Mouse (Mus musculus): Measurements from ENCODE around the gene Otop1. TPM values are rescaled to one million over a fixed set of nuclear protein-coding genes. Genes with fewer than 3 reads are reported as not detected.
A peak's percentile ranks its signal among the peaks of the same experiment; 100 is the strongest.

The Otop1 gene
- polyA plus RNA-seq, 1 experiment: 0.05 TPM

DNA sequence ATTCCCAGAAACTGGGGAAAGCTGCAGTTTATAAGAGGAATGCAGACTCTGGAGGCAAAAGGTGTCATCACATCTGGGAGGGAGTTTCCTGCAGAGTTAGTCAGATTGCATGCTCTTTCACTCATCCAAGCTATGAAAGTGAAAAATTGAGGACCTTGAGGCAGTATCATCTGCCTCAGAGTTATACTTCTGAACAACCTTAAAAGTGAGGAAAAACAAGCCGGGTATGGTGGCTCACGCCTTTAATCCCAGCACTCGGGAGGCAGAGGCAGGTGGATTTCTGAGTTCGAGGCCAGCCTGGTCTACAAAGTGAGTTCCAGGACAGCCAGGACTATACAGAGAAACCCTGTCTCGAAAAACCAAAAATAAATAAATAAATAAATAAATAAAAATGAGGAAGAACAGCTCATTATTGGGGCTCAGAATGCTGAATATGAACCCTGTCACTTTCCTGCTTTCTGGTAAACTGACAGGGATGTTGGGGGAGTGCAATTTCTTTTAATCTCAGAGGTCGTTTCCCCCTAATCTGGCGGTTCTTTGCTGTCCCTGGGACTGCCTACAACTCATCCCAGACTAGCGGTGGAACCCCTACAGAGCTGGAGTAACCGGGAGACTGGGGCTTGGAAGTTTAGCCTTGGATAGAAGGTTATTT lies 16.2 kb upstream of the Otop1 start:
- TF ChIP-seq POLR2A (IDR thresholded peaks at IDR 0.05; ENCODE audit: borderline replicate concordance, extremely low read depth, insufficient read depth, insufficient read length, poor library complexity, severe bottlenecking) (no peak), CTCF (IDR thresholded peaks at IDR 0.05; ENCODE audit: borderline replicate concordance, extremely low read depth, insufficient read depth, insufficient read length) (no peak)
- no peak for DNase-seq (ENCODE audit: low read depth)

DNA sequence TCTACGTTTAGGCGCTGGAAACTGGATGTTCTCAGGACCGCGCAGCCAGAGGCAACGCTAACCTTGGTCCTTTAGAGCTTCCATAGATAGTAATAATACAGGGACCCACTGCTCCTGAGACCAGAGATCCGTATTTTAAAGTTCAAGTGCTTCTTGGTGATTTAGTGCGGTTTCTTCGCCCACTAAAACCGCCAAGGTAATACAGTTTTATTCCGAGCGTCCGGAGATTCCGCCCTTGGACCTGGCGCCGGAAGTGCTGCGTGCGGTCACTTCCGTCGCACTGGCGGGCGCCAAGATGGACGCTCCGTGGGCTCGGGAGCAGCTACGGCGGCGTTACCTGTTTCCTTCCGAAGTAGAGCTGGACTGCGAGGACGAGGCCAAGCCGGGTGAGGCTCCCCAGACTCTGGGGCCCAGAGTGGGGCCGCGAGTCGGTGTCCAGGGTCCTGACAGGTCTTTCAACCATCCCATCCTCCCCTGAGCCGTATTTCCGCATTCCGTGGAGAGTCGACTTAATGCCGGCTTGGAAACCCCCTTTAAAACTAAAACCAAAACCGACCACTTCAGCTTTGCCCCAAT lies 15.6 kb upstream of the Otop1 start, which contains the start of gene Tmem128:
Gene Tmem128 (plus strand): TSS at position 79 of the 576 bp plus-strand sequence.
- TF ChIP-seq POLR2A (IDR thresholded peaks at IDR 0.05; ENCODE audit: borderline replicate concordance, extremely low read depth, insufficient read depth, insufficient read length, poor library complexity, severe bottlenecking) (peak; percentile 76; the same call in 1 of the 2 replicates), CTCF (IDR thresholded peaks at IDR 0.05; ENCODE audit: borderline replicate concordance, extremely low read depth, insufficient read depth, insufficient read length) (no peak)
- DNase-seq (ENCODE audit: low read depth): peak; percentile 86

DNA sequence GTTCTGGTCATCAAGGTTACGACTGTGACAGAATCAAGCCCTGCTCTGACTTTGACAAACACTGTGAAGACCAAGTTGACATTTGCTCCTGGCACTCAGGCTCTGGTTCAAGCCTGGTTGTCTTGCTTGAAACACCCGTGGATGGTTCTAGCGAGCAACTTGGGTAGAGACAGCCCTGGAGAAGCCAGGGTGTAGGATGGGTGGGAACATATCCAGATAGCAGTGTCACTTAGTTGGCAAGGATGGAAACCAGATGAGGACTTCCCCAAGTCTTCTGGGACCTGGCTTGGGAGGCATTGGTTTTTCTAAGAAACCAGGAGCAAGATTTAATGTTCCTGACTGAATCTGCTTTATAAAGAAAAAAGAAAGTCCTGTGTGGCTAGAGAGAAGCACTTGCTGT lies 4.8 kb upstream of the Otop1 start:
- DNase-seq (ENCODE audit: low read depth): no peak
- TF ChIP-seq CTCF (IDR thresholded peaks at IDR 0.05; ENCODE audit: borderline replicate concordance, extremely low read depth, insufficient read depth, insufficient read length): no peak
- TF ChIP-seq POLR2A (IDR thresholded peaks at IDR 0.05; ENCODE audit: borderline replicate concordance, extremely low read depth, insufficient read depth, insufficient read length, poor library complexity, severe bottlenecking): no peak

DNA sequence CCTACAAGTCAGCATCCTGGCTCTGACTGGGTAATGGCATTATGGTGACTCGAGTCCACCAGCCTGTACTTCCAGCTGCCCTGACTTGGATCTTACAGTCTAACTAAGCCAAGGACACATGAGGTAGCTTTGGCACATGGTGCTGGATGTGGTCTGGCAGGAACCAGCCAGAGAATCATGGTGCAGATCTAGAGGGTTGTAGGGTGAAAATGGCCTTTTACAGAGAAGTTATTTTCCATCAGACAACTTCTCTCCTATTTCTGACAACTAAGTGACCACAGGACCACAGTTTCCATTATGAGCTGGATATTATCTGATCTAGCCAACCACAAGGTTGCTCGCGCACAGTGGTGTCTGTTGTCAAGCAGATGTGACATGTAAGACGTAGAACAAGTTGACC lies 1.9 kb upstream of the Otop1 start:
- DNase-seq (ENCODE audit: low read depth): no peak
- no peak for TF ChIP-seq POLR2A (IDR thresholded peaks at IDR 0.05; ENCODE audit: borderline replicate concordance, extremely low read depth, insufficient read depth, insufficient read length, poor library complexity, severe bottlenecking)
- no peak for TF ChIP-seq CTCF (IDR thresholded peaks at IDR 0.05; ENCODE audit: borderline replicate concordance, extremely low read depth, insufficient read depth, insufficient read length)

DNA sequence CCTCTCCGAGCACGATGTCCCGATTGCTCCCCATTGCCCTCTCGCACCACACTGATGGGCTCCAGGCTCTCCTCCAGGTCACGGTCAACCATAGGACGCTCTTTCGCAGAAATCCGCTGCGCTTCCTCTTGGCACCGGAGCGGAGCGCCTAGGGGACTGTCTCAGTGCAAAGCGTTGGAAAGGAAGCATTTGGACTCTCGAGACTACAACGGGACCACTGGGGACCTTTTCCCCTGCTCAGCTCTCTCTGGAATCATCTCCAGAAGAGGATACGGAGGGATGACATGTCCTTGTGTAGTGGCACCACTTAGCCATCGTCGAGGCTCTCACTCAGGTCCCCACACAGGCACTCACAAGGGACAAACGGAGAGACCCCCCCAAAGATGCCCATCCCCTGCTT lies 679 bp downstream of the Otop1 start:
- TF ChIP-seq CTCF (IDR thresholded peaks at IDR 0.05; ENCODE audit: borderline replicate concordance, extremely low read depth, insufficient read depth, insufficient read length): no peak
- TF ChIP-seq POLR2A (IDR thresholded peaks at IDR 0.05; ENCODE audit: borderline replicate concordance, extremely low read depth, insufficient read depth, insufficient read length, poor library complexity, severe bottlenecking): no peak
- no peak for DNase-seq (ENCODE audit: low read depth)

DNA sequence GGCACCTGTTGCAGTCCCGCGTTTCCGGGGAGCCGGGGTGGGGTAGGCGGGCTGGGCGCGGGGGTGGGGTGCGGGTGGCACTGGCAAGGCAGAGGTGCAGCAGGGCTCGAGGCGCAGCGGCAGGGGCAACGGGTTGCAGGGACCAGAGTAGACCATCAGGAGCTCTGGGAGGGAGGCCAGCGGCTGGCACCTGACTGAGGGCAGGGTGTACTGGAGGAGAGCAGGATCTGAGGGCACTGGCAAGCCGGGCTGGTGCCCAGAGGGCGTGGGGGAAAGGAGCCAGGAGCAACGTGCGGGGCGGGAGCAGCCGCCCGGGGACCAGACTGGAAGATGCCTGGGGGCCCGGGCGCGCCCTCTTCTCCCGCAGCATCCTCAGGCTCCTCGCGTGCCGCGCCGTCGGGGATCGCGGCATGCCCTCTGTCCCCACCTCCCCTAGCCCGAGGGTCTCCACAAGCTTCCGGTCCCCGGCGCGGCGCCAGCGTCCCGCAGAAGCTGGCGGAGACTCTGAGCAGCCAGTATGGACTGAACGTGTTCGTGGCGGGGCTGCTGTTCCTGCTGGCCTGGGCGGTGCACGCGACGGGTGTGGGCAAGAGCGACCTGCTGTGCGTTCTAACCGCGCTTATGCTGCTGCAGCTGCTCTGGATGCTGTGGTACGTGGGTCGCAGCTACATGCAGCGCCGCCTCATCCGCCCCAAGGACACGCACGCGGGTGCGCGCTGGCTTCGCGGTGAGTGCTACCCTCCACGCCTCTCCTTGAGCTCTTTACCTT lies 1.5 kb downstream of the Otop1 start:
- TF ChIP-seq CTCF (IDR thresholded peaks at IDR 0.05; ENCODE audit: borderline replicate concordance, extremely low read depth, insufficient read depth, insufficient read length): no peak
- no peak for TF ChIP-seq POLR2A (IDR thresholded peaks at IDR 0.05; ENCODE audit: borderline replicate concordance, extremely low read depth, insufficient read depth, insufficient read length, poor library complexity, severe bottlenecking)

DNA sequence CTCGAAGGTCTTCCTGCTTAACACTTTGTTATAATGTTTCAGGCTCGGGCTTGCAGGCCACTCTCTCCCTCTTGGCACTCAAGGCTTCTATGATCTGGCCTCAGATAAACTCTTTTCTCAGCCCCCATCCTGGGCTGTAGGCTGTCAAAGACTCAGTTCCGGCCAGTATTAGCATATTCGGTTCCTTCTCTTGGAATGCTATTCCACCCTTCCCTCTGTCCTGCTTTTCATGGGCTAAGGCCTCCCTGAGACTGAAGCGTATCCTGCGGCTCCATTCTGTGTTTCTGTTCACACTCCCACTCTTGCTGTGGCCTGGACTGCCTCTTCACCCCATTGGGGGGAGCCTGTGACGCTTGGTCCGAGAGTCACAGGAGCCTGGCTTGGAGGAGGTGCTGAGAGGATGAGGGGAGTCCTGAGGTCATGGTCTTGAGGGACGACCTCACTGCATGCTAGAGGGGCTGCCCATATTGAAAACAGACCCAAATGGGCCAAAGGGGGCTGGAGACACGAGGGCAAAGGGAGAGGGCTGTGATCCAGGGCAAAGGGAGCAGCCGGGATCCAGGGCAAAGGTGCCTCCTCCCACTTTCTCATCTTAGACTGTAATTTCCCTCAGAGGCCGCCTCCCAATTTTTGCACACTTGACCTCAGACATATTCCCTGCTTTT lies 2.3 kb downstream of the Otop1 start:
- no peak for DNase-seq (ENCODE audit: low read depth)
- TF ChIP-seq POLR2A (IDR thresholded peaks at IDR 0.05; ENCODE audit: borderline replicate concordance, extremely low read depth, insufficient read depth, insufficient read length, poor library complexity, severe bottlenecking): no peak
- TF ChIP-seq CTCF (IDR thresholded peaks at IDR 0.05; ENCODE audit: borderline replicate concordance, extremely low read depth, insufficient read depth, insufficient read length): no peak

More for the DNA sequence above, 1.5 kb downstream of the Otop1 start:
- peak; percentile 23 for DNase-seq (ENCODE audit: low read depth)

DNA sequence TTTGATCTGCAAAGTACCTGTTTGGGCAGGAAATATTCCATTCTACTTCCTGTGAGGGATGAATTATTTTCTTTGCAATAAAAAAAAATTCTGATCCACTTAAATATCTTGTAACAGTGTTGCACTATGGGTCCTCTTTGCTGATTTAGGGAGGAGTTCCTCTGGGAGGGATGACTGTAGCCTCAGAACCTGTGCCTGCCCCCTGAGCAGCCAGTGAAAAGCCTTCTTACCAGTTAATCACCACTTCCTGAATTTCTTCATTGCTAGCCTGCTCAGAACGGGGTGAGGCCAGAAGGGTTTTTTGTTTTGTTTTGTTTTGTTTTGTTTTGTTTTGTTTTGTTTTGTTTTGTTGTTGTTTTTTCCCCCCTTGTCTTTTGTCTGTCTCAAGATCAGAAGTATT lies 4.3 kb downstream of the Otop1 start:
- no peak for DNase-seq (ENCODE audit: low read depth)
- TF ChIP-seq CTCF (IDR thresholded peaks at IDR 0.05; ENCODE audit: borderline replicate concordance, extremely low read depth, insufficient read depth, insufficient read length) (no peak), POLR2A (IDR thresholded peaks at IDR 0.05; ENCODE audit: borderline replicate concordance, extremely low read depth, insufficient read depth, insufficient read length, poor library complexity, severe bottlenecking) (no peak)

DNA sequence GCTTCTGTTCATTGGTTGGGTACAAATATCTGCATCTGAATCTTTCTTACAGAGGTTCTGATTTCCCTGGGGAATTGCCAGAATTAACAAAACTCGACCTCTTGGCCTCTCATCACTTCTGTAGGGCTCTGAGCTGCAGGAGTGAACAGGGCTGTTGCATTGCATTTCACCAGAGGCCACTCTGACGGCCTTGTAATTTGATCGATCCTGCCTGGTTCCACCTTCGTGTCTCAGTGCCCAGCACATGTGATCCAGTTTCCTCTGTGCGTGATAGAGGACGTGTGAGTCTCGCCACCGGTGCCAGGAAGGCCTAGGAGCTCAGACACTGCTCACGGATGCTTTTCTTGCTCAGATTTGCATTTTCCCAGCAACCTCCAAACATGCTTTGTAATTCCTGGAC lies 10.0 kb downstream of the Otop1 start:
- TF ChIP-seq POLR2A (IDR thresholded peaks at IDR 0.05; ENCODE audit: borderline replicate concordance, extremely low read depth, insufficient read depth, insufficient read length, poor library complexity, severe bottlenecking) (no peak), CTCF (IDR thresholded peaks at IDR 0.05; ENCODE audit: borderline replicate concordance, extremely low read depth, insufficient read depth, insufficient read length) (no peak)

DNA sequence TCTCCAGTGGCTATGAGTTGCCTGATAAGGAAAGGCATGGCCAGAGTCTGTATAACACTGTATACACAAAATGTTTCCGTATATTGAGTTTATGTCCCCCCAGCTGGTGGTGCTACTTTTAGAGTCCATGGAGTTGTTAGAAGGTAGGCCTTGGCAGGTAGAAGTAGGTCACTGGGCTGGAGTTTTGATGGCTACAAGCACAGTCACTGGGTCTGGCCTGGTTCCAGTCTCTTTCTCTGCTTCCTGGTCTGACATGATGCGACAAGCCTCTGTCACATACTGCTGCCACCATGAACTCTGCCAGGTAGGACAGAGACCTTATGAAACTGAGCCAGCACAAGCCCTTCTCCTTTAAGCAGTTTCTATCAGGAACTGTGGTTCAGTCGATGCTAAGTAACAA lies 12.7 kb downstream of the Otop1 start:
- DNase-seq (ENCODE audit: low read depth): no peak
- TF ChIP-seq POLR2A (IDR thresholded peaks at IDR 0.05; ENCODE audit: borderline replicate concordance, extremely low read depth, insufficient read depth, insufficient read length, poor library complexity, severe bottlenecking) (no peak), CTCF (IDR thresholded peaks at IDR 0.05; ENCODE audit: borderline replicate concordance, extremely low read depth, insufficient read depth, insufficient read length) (no peak)

More for the DNA sequence above, 10.0 kb downstream of the Otop1 start:
- DNase-seq (ENCODE audit: low read depth): no peak

Measured in brain, embryonic 14.5 days (tissue).